Mouse (Mus musculus): ENCODE measurements around the gene Fgfr2. TPM values are rescaled to one million over a fixed set of nuclear protein-coding genes. Genes with fewer than 3 reads are reported as not detected.
A peak's percentile ranks its signal among the peaks of the same experiment; 100 is the strongest.

Gene Fgfr2
- total RNA-seq, 2 experiments from 2014 or later: 35.8 to 40.8 TPM

- intact Hi-C loops (cut with DNase I): no loop called here
- DNase-seq: no peak
Measured at GRCm38 (mm10) chr7:132276287-132276686, 846.9 kb downstream of the Fgfr2 start.

- intact Hi-C loops (cut with DNase I): no loop called here
- no peak for DNase-seq
Measured at GRCm38 (mm10) chr7:132273741-132274513, 849.2 kb downstream of the Fgfr2 start.

- DNase-seq: no peak
- intact Hi-C loops (cut with DNase I): no loop called here
Measured at GRCm38 (mm10) chr7:132272984-132273383, 850.2 kb downstream of the Fgfr2 start.

- intact Hi-C loops (cut with DNase I): no loop called here
- no peak for DNase-seq
Measured at GRCm38 (mm10) chr7:132270364-132270763, 852.8 kb downstream of the Fgfr2 start.

- DNase-seq: no peak
- intact Hi-C loops (cut with DNase I): no loop called here
Measured at GRCm38 (mm10) chr7:132269661-132270060, 853.5 kb downstream of the Fgfr2 start.

GRCm38 (mm10) chr7:132267721-132268498 lies 855.2 kb downstream of the Fgfr2 start:
- DNase-seq: no peak
- intact Hi-C loops (cut with DNase I): no loop called here

- DNase-seq: no peak
- intact Hi-C loops (cut with DNase I): no loop called here
Measured at GRCm38 (mm10) chr7:132264763-132265162, 858.4 kb downstream of the Fgfr2 start.

GRCm38 (mm10) chr7:132263186-132263585 lies 860.0 kb downstream of the Fgfr2 start:
- DNase-seq: peak; percentile 83
- intact Hi-C loops (cut with DNase I): no loop called here

GRCm38 (mm10) chr7:132262696-132263095 lies 860.5 kb downstream of the Fgfr2 start:
- DNase-seq: peak; percentile 78
- intact Hi-C loops (cut with DNase I): no loop called here

- no peak for DNase-seq
- intact Hi-C loops (cut with DNase I): no loop called here
Measured at GRCm38 (mm10) chr7:132261885-132262284, 861.3 kb downstream of the Fgfr2 start.

GRCm38 (mm10) chr7:132260632-132261031 lies 862.5 kb downstream of the Fgfr2 start:
- no peak for DNase-seq
- intact Hi-C loops (cut with DNase I): no loop called here

- DNase-seq: no peak
- intact Hi-C loops (cut with DNase I): no loop called here
Measured at GRCm38 (mm10) chr7:132258817-132259216, 864.3 kb downstream of the Fgfr2 start.

GRCm38 (mm10) chr7:132258216-132258615 lies 864.9 kb downstream of the Fgfr2 start:
- no peak for DNase-seq
- intact Hi-C loops (cut with DNase I): no loop called here

GRCm38 (mm10) chr7:132253513-132253912 lies 869.6 kb downstream of the Fgfr2 start:
- intact Hi-C loops (cut with DNase I): no loop called here
- DNase-seq: peak; percentile 55

GRCm38 (mm10) chr7:132253078-132253477 lies 870.1 kb downstream of the Fgfr2 start:
- DNase-seq: no peak
- intact Hi-C loops (cut with DNase I): no loop called here

- DNase-seq: no peak
Measured at GRCm38 (mm10) chr7:132249563-132250119, 873.5 kb downstream of the Fgfr2 start.

GRCm38 (mm10) chr7:132247567-132247966 lies 875.6 kb downstream of the Fgfr2 start:
- intact Hi-C loops (cut with DNase I): no loop called here
- DNase-seq: peak; percentile 64

More at GRCm38 (mm10) chr7:132249563-132250119, 873.5 kb downstream of the Fgfr2 start:
- intact Hi-C loops (cut with DNase I): no loop called here

- intact Hi-C loops (cut with DNase I): no loop called here
- DNase-seq: no peak
Measured at GRCm38 (mm10) chr7:132247091-132247490, 876.1 kb downstream of the Fgfr2 start.

GRCm38 (mm10) chr7:132245730-132246129 lies 877.4 kb downstream of the Fgfr2 start:
- no peak for DNase-seq
- intact Hi-C loops (cut with DNase I): no loop called here

- intact Hi-C loops (cut with DNase I): no loop called here
- no peak for DNase-seq
Measured at GRCm38 (mm10) chr7:132244637-132245036, 878.5 kb downstream of the Fgfr2 start.

GRCm38 (mm10) chr7:132243225-132243624 lies 879.9 kb downstream of the Fgfr2 start:
- intact Hi-C loops (cut with DNase I): no loop called here
- no peak for DNase-seq

Measured in left cerebral cortex, postnatal 4 days (tissue).